Mouse (Mus musculus) testis, adult 2 months (tissue): ENCODE data around the gene Timm17a.

Experiments used
- CTCF ChIP-seq: fragments of 200-500 bp; IDR thresholded peaks from 2 replicates; pipeline ENCODE4 v1.5.1; 2012; ENCODE audit warnings: low read depth, mild to moderate bottlenecking, inconsistent platforms, low read length, moderate library complexity; ENCODE audit not compliant: control insufficient read depth, insufficient read depth, insufficient replicate concordance
- POLR2A ChIP-seq: fragments of 200-500 bp; IDR thresholded peaks from 2 replicates; pipeline ENCODE4 v1.6.1; 2012; ENCODE audit warnings: low read depth, mild to moderate bottlenecking, inconsistent platforms, low read length, moderate library complexity; ENCODE audit not compliant: control insufficient read depth

DNA sequence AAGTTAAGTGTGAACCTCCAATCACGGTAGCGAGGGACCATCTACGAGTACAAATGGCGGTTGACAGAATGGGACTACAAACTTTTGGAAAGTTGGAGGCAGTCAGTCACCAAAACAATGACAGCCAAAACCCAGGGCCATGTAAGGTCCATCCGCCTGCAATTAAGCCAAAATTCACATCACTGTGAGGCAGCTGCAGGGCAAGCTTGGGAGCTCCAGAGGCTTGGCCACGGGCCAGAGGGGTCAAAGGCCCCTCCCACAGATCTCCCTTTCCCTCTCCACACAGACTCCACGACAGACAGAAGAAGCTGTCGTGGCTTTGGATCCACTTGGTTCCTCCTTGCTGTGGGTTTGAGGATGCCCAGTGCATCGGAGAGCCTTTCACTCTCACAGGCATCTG is 50.3 kb downstream of the Timm17a start:
- no peak for TF ChIP-seq CTCF
- no peak for TF ChIP-seq POLR2A
